Mouse (Mus musculus) E14TG2a.4 (cell line): ENCODE results near the gene Plaur.

ENCODE experiments used
- H3K27me3 ChIP-seq: 2 replicates; pipeline ENCODE4 v1.6.1; 2014; ENCODE audit warnings: low read length, control low read depth; ENCODE audit not compliant: insufficient read depth
- H3K36me3 ChIP-seq: 2 replicates; pipeline ENCODE4 v1.6.1; 2014; ENCODE audit warnings: low read length, control low read depth; ENCODE audit not compliant: insufficient read depth
- H3K4me1 ChIP-seq: replicated peaks from 2 replicates; pipeline ENCODE4 v1.6.1; 2014; ENCODE audit warnings: low read depth, low read length, control low read depth
- H3K4me3 ChIP-seq: replicated peaks from 2 replicates; pipeline ENCODE4 v1.5.1; 2014; ENCODE audit warnings: mild to moderate bottlenecking, low read length
- H3K9me3 ChIP-seq: 2 replicates; pipeline ENCODE4 v1.6.1; 2014; ENCODE audit warnings: low read length, control low read depth
- CTCF ChIP-seq: conservative IDR thresholded peaks from 2 replicates; pipeline ENCODE4 v1.5.1; 2014; ENCODE audit warnings: low read length
- NANOG ChIP-seq: IDR thresholded peaks from 2 replicates; pipeline ENCODE4 v1.6.1; 2014; ENCODE audit warnings: borderline replicate concordance, low read length, mixed read lengths
- POU5F1 ChIP-seq: IDR thresholded peaks from 2 replicates; pipeline ENCODE4 v1.6.1; 2014; ENCODE audit warnings: low read length, borderline replicate concordance

Plaur gene

GRCm38 (mm10) chr7:24472937-24473336, 10.7 kb downstream of the Plaur start:
- no peak for TF ChIP-seq POU5F1
- TF ChIP-seq CTCF, result peak; percentile 78

GRCm38 (mm10) chr7:24473913-24474529, 11.7 kb downstream of the Plaur start:
- TF ChIP-seq CTCF (peak; percentile 87), POU5F1 (no peak)
- peaks cover 60% of the 10 kb centered on the region for H3K36me3 ChIP-seq
- peaks cover 48% of the 10 kb centered on the region for H3K4me1 ChIP-seq
- H3K9me3 ChIP-seq, result peaks cover 12% of the 10 kb centered on the region
- no peak overlapping the region for H3K4me3 ChIP-seq
- H3K27me3 ChIP-seq, result peaks cover 15% of the 10 kb centered on the region

More at GRCm38 (mm10) chr7:24472937-24473336, 10.7 kb downstream of the Plaur start:
- peaks cover 71% of the 10 kb centered on the region for H3K36me3 ChIP-seq
- H3K27me3 ChIP-seq, result peaks cover 6% of the 10 kb centered on the region
- H3K4me1 ChIP-seq, result peaks cover 48% of the 10 kb centered on the region
- no peak overlapping the region for H3K4me3 ChIP-seq
- peaks cover 12% of the 10 kb centered on the region for H3K9me3 ChIP-seq

DNA sequence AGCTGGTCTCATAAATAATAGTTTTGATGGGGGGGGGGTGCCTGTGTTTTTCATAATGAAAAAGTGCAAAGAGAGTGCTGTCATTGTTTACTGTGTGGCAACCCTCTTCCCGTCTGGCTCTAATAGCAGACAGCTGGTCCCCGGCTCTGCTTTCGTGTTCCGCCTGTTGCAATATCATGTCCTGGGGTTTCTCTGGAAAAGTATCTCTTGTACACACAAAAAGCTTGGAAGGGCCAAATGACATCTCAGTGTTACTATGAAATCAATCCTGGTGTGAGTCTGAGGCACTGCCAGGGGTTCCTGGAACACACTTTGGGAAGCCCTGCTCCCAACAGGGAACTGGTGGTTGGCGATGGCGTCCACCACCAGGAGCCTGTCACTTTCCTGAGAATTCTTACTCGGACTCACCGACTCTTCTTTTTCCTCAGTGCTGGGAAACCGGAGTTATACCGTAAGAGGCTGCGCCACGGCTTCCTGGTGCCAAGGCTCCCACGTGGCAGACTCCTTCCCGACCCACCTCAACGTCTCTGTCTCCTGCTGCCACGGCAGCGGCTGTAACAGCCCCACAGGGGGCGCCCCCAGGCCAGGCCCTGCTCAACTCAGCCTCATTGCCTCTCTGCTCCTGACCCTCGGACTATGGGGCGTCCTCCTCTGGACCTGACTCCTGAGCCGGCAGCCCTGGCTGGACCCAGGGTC, 12.7 kb downstream of the Plaur start:
- 0 out of 2 replicates have a peak overlapping the region, but pooled peaks have one; percentile 1 for H3K4me3 ChIP-seq
- H3K9me3 ChIP-seq, result peaks cover 12% of the 10 kb centered on the region
- peaks cover 25% of the 10 kb centered on the region for H3K27me3 ChIP-seq
- TF ChIP-seq CTCF (peak; percentile 14; the same call in 1 of the 2 replicates), NANOG (no peak)
- peaks cover 41% of the 10 kb centered on the region for H3K4me1 ChIP-seq
- H3K36me3 ChIP-seq, result peaks cover 54% of the 10 kb centered on the region

GRCm38 (mm10) chr7:24476338-24476737, 14.1 kb downstream of the Plaur start:
- peaks cover 52% of the 10 kb centered on the region for H3K4me1 ChIP-seq
- H3K4me3 ChIP-seq, result no peak overlapping the region
- peaks cover 6% of the 10 kb centered on the region for H3K9me3 ChIP-seq
- peaks cover 48% of the 10 kb centered on the region for H3K36me3 ChIP-seq
- H3K27me3 ChIP-seq, result peaks cover 39% of the 10 kb centered on the region
- TF ChIP-seq NANOG, result no peak
- TF ChIP-seq POU5F1, result no peak
- no peak for TF ChIP-seq CTCF

- Histone ChIP-seq H3K9me3 (peaks cover 6% of the 10 kb centered on the region), H3K27me3 (peaks cover 42% of the 10 kb centered on the region), H3K36me3 (peaks cover 43% of the 10 kb centered on the region), H3K4me1 (peaks cover 49% of the 10 kb centered on the region), H3K4me3 (no peak overlapping the region)
- no peak for TF ChIP-seq POU5F1
- no peak for TF ChIP-seq NANOG
These were observed 14.6 kb downstream of the Plaur start for GRCm38 (mm10) chr7:24476856-24477255.

- Histone ChIP-seq H3K36me3 (peaks cover 23% of the 10 kb centered on the region), H3K9me3 (peaks cover 6% of the 10 kb centered on the region), H3K27me3 (peaks cover 61% of the 10 kb centered on the region), H3K4me1 (peaks cover 53% of the 10 kb centered on the region), H3K4me3 (no peak overlapping the region)
- no peak for TF ChIP-seq NANOG
- TF ChIP-seq POU5F1, result no peak
- TF ChIP-seq CTCF, result no peak
These were observed 16.6 kb downstream of the Plaur start for GRCm38 (mm10) chr7:24478911-24479310.

DNA sequence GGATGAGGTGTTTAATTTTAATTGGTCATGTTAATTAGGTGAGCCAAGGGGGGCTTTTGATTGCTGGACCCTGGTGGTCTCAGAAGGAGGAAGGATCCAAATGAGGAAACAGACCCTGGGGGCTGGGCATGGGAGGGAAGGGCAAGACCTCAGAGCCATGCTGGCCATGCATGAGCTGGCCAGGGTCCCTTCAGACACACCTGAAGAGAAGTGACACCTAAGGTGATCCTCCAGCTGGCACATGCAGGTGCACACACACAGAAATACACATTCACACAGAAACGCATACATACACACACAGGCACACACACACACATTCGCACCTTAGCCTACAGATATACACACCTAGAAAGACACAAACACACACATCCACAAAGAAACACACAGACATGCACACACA, 17.4 kb downstream of the Plaur start:
- H3K4me1 ChIP-seq, result peaks cover 50% of the 10 kb centered on the region
- peaks cover 17% of the 10 kb centered on the region for H3K36me3 ChIP-seq
- H3K4me3 ChIP-seq, result no peak overlapping the region
- H3K9me3 ChIP-seq, result peaks cover 6% of the 10 kb centered on the region
- TF ChIP-seq NANOG (no peak), CTCF (no peak), POU5F1 (no peak)
- H3K27me3 ChIP-seq, result peaks cover 69% of the 10 kb centered on the region

DNA sequence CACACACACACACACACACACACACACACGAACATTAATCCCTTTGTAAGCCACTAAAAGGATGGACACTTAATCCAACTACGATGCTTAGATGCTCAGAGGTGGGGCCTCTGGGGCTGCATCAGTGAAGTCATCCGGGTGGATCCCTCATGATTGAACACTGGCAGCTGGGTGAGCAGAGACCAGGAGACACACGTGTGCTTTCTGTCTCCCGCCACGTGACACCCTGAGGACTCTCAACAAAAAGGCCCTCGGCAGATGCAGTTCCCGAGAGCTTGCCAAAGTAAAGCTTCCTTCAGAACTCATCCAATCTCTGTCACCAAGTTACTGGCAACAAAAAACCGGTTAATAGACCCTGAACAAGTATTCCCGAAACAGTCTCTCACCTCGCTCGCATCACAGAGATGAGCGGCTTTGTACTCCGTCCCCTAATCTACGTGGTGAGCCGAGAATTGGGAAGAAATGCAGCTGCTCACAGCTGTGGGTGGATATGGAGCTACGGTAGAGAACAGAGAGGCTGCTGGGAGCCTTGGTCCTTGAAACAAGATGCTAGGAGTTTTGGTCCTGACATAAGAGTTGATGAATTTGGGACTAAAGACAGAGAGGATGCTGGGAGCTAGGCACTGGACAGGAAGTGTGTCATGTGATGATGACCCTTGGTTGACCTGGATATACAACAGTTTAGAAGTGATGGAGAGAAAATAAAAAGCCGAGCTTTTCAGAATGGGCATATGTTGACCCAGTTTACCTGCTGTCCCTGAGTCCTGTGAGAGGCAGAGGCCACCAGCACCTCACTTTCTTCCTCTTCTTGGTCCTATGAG, 18.0 kb downstream of the Plaur start:
- Histone ChIP-seq H3K9me3 (peaks cover 6% of the 10 kb centered on the region), H3K4me1 (peaks cover 46% of the 10 kb centered on the region), H3K27me3 (peaks cover 73% of the 10 kb centered on the region), H3K4me3 (peak overlapping the region; percentile 88), H3K36me3 (peaks cover 11% of the 10 kb centered on the region)
- TF ChIP-seq CTCF, result no peak
- no peak for TF ChIP-seq NANOG
